Mouse (Mus musculus) forebrain, embryonic 15.5 days (tissue): ENCODE data around the gene Daam1. TPM values are rescaled to one million over a fixed set of nuclear protein-coding genes. Genes with fewer than 3 reads are reported as not detected.
A peak's percentile ranks its signal among the peaks of the same experiment; 100 is the strongest.

Source experiments
- ATAC-seq: fragments of 200-750 bp; cut with Nextera tagmentation; replicated peaks from 2 replicates; pipeline ENCODE4 v1.8.0; 2017; ENCODE audit warnings: mild to moderate bottlenecking, moderate TSS enrichment, moderate library complexity
- H3K27ac ChIP-seq: fragments of 300-500 bp; sonication (generic); replicated peaks from 2 replicates; pipeline ENCODE4 v1.5.1; 2015; ENCODE audit warnings: mild to moderate bottlenecking, inconsistent platforms
- H3K27me3 ChIP-seq: fragments of 300-500 bp; sonication (generic); 2 replicates; pipeline ENCODE4 v1.6.1; 2015; ENCODE audit warnings: inconsistent platforms
- H3K36me3 ChIP-seq: fragments of 300-500 bp; sonication (generic); 2 replicates; pipeline ENCODE4 v1.6.1; 2015; ENCODE audit warnings: mild to moderate bottlenecking, inconsistent platforms
- H3K4me1 ChIP-seq: fragments of 300-500 bp; sonication (generic); 2 replicates; pipeline ENCODE4 v1.6.1; 2015; ENCODE audit warnings: inconsistent platforms
- H3K4me2 ChIP-seq: fragments of 300-500 bp; sonication (generic); replicated peaks from 2 replicates; pipeline ENCODE4 v1.6.1; 2015; ENCODE audit warnings: mild to moderate bottlenecking, inconsistent platforms
- H3K4me3 ChIP-seq: fragments of 300-500 bp; sonication (generic); 2 replicates; pipeline ENCODE4 v1.5.1; 2015; ENCODE audit warnings: mild to moderate bottlenecking, inconsistent platforms
- H3K9ac ChIP-seq: fragments of 300-500 bp; sonication (generic); replicated peaks from 2 replicates; pipeline ENCODE4 v1.6.1; 2015; ENCODE audit warnings: mild to moderate bottlenecking, inconsistent platforms
- H3K9me3 ChIP-seq: fragments of 300-500 bp; sonication (generic); 2 replicates; pipeline ENCODE4 v1.6.1; 2016; ENCODE audit warnings: inconsistent platforms
- WGBS: fragments of 180-500 bp; shearing (Covaris S2); methylation state at CpG from one replicate; pipeline ENCODE4 v1.1.7; 2015; ENCODE audit warnings: mixed read lengths; 5-methylcytosine and 5-hydroxymethylcytosine counted together
- polyA plus RNA-seq: library from polyadenylated mRNA; unstranded; fragments of >200 nt; fragmentation: Nextera tagmentation; extraction: Ambion mirVana; gene quantifications from 2 replicates; pipeline ENCODE4 v1.2.1, GENCODE M21; 2015

Gene Daam1
- polyA plus RNA-seq, 1 experiment from 2014 or later: 25.6 TPM

DNA sequence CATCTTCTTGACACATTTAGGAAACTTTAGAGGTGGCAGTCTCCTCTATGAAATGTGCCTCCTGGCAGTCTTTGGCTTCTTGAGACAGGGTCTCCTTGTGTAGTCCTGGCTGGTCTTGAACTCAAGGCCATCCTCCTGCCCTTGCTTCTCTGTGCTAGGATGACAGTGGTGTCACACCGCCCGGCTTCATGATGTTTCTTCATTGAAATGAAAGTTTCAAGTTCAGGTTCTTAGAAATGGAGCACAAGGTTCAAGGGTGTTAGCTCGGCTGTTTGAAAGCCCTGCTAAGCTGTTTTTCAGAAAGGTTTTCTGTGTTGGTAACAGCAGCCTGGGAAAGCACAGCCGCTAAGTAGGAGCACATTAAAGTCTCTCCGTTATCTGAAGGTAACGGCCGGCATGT, 18.2 kb downstream of the Daam1 start:
- 91% methylated on average over 7 of the region's 7 CpGs for WGBS
- Histone ChIP-seq H3K9ac (no peak overlapping the region), H3K36me3 (no peaks in the 10 kb centered on the region), H3K27me3 (no peaks in the 10 kb centered on the region), H3K27ac (no peak overlapping the region), H3K4me3 (no peak overlapping the region), H3K4me2 (no peak overlapping the region), H3K9me3 (no peaks in the 10 kb centered on the region), H3K4me1 (peaks cover 11% of the 10 kb centered on the region; the same call in 1 of the 2 replicates)
- no peak for ATAC-seq

DNA sequence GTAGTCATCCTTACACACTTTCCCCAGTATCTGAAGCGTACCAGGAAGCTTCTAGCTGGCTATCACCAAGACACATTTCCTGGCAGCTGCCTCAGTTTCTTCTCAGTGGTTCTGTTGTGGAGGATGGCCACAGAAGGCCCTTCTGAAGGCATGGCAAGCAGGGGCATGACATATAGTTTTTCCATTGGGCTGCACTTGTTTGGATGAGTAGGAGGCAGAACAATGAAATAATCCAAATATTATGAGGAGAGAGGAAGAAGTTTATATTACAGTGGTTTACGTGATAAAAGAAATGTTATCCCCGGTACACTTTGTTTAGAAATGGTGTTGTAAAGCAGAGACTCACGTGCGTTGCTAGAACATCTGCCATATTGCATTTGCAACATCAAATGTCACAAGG, 19.3 kb downstream of the Daam1 start:
- Histone ChIP-seq H3K27ac (no peak overlapping the region), H3K9ac (no peak overlapping the region), H3K4me3 (no peak overlapping the region), H3K27me3 (no peaks in the 10 kb centered on the region), H3K4me2 (no peak overlapping the region), H3K4me1 (peaks cover 16% of the 10 kb centered on the region), H3K9me3 (no peaks in the 10 kb centered on the region), H3K36me3 (no peaks in the 10 kb centered on the region)
- WGBS: 93% methylated on average over 5 of the region's 5 CpGs
- ATAC-seq: no peak

- no peak for ATAC-seq
- Histone ChIP-seq H3K4me3 (no peak overlapping the region), H3K27ac (no peak overlapping the region), H3K4me2 (no peak overlapping the region), H3K36me3 (no peaks in the 10 kb centered on the region), H3K9me3 (no peaks in the 10 kb centered on the region), H3K4me1 (peaks cover 32% of the 10 kb centered on the region), H3K9ac (no peak overlapping the region), H3K27me3 (no peaks in the 10 kb centered on the region)
- 62% methylated on average over 7 of the region's 7 CpGs for WGBS
These were observed 21.8 kb downstream of the Daam1 start for GRCm38 (mm10) chr12:71852678-71853077.

DNA sequence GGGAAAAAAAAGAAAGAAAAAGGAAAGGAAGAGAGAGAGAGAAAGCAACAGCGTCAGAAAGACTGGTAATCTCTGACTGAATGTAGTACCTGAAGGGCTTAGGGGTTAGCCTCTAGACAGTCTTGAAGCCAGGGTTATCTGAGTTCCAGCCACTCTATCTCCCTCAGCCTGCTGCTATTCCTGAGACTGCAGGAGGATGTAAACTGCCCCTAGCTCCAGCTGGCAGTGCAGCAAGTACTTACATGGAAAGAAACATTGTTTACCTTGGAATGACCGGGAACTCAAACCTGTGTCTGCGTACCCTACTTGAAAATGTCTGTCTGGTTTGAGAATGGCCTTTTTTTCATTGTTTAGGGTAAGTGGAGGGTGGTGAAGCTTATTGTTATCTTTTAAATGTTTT, 22.8 kb downstream of the Daam1 start:
- H3K4me2 ChIP-seq: no peak overlapping the region
- ATAC-seq: no peak
- H3K27me3 ChIP-seq: no peaks in the 10 kb centered on the region
- H3K4me1 ChIP-seq: peaks cover 42% of the 10 kb centered on the region
- H3K36me3 ChIP-seq: no peaks in the 10 kb centered on the region
- no peaks in the 10 kb centered on the region for H3K9me3 ChIP-seq
- H3K27ac ChIP-seq: no peak overlapping the region
- no peak overlapping the region for H3K9ac ChIP-seq
- no peak overlapping the region for H3K4me3 ChIP-seq
- 91% methylated on average over 3 of the region's 3 CpGs for WGBS

DNA sequence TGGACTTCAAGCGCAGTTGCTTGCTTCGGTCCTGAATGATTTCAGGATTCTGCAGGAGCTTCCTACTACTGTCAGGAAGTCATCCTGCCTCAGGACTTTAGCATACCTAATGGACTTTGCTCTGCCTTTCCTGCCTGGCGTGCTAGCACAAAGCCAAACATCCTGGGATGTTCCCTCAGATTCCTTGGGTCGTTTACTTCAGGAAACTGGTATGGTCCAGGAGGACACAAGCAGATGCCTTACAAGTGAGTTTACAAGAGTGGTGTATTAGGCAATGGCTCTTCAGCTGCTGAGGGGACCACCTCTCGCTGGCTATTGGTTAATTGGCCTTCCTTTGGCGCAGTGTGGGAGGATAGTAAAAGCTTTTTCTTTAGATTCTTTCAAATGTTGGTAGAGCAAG, 23.3 kb downstream of the Daam1 start:
- Histone ChIP-seq H3K27ac (no peak overlapping the region), H3K9ac (no peak overlapping the region), H3K36me3 (no peaks in the 10 kb centered on the region), H3K9me3 (no peaks in the 10 kb centered on the region), H3K4me2 (no peak overlapping the region), H3K4me3 (no peak overlapping the region), H3K4me1 (peaks cover 47% of the 10 kb centered on the region), H3K27me3 (no peaks in the 10 kb centered on the region)
- whole genome bisulfite sequencing: 84% methylated on average over 6 of the region's 6 CpGs
- ATAC-seq: no peak

GRCm38 (mm10) chr12:71855730-71856479, 25.0 kb downstream of the Daam1 start:
- H3K36me3 ChIP-seq: no peaks in the 10 kb centered on the region
- H3K4me3 ChIP-seq: no peak overlapping the region
- peak; percentile 53 for ATAC-seq
- H3K4me2 ChIP-seq: no peak overlapping the region
- H3K27ac ChIP-seq: peak overlapping the region; percentile 57
- no peaks in the 10 kb centered on the region for H3K27me3 ChIP-seq
- no peak overlapping the region for H3K9ac ChIP-seq
- WGBS: 47% methylated on average over 10 of the region's 10 CpGs
- H3K9me3 ChIP-seq: no peaks in the 10 kb centered on the region
- peaks cover 51% of the 10 kb centered on the region for H3K4me1 ChIP-seq

GRCm38 (mm10) chr12:71856480-71856754, 25.5 kb downstream of the Daam1 start:
- peaks cover 51% of the 10 kb centered on the region for H3K4me1 ChIP-seq
- H3K27me3 ChIP-seq: no peaks in the 10 kb centered on the region
- ATAC-seq: 0 out of 2 replicates have a peak, but pooled peaks have one; percentile 21
- H3K4me3 ChIP-seq: no peak overlapping the region
- no peak overlapping the region for H3K9ac ChIP-seq
- H3K9me3 ChIP-seq: no peaks in the 10 kb centered on the region
- no peaks in the 10 kb centered on the region for H3K36me3 ChIP-seq
- peak overlapping the region; percentile 57 for H3K27ac ChIP-seq
- H3K4me2 ChIP-seq: no peak overlapping the region

DNA sequence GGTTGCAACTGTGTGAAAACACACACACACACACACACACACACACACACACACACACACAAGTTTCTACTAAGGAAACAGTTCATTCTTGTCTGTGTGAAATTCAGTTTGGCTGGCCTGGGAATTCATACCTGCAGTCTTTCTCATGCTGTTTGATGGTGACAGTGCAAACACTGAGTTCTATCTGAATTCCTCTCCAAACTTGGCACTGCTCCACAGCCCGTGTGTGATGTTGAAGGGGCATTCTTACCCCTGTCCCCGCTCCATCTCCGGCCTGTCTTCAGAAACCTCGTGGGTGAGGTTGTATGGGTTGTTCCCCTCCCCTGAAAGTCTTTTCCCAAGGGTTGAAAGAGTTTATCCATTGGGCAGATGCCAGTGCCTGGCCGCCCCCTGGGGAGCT, 28.2 kb downstream of the Daam1 start:
- Histone ChIP-seq H3K9ac (no peak overlapping the region), H3K4me3 (no peak overlapping the region), H3K4me2 (no peak overlapping the region), H3K27ac (no peak overlapping the region), H3K4me1 (peaks cover 56% of the 10 kb centered on the region), H3K27me3 (no peaks in the 10 kb centered on the region), H3K9me3 (no peaks in the 10 kb centered on the region), H3K36me3 (no peaks in the 10 kb centered on the region)
- WGBS: 50% methylated on average over 5 of the region's 5 CpGs
- no peak for ATAC-seq

DNA sequence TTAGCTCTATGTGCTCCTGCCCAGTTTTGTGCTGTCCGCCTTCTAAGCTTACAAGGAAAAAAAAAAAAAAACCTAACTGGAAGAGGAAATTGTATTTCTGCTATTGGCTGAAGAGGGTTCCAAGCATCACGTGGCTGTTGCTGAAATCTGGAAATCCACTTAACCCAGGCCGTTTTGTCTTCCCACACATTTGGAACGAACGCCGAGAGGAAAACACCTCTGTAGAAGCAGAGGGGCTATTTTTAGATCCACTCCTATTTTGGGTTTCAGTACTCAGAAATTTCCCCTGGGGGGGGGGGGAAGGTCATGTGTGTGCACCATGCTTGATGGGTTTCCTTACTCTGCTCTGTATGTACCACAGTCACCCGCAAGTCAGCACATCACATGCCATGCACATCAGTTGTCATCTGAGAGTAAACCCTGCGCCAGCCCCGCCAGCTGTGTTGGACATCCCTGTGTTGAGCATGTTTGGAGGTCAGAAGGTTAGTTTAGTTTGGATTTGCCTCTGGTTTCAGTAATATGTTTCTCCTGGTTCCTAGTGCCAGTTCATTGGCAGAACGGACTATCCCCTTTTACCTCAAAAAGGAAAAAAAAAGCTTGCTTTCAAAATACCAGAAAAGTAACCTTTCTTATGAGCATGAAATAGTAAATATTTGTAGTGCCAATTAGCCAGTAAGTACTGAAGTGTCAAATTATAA, 33.1 kb downstream of the Daam1 start:
- H3K4me3 ChIP-seq: no peak overlapping the region
- H3K4me1 ChIP-seq: peaks cover 24% of the 10 kb centered on the region
- H3K9ac ChIP-seq: no peak overlapping the region
- no peaks in the 10 kb centered on the region for H3K27me3 ChIP-seq
- H3K4me2 ChIP-seq: no peak overlapping the region
- no peak for ATAC-seq
- no peak overlapping the region for H3K27ac ChIP-seq
- 66% methylated on average over 10 of the region's 10 CpGs for WGBS
- H3K36me3 ChIP-seq: no peaks in the 10 kb centered on the region
- no peaks in the 10 kb centered on the region for H3K9me3 ChIP-seq

GRCm38 (mm10) chr12:71864544-71864897, 33.6 kb downstream of the Daam1 start:
- Histone ChIP-seq H3K4me1 (peaks cover 18% of the 10 kb centered on the region), H3K4me2 (no peak overlapping the region), H3K27ac (no peak overlapping the region), H3K27me3 (no peaks in the 10 kb centered on the region), H3K36me3 (no peaks in the 10 kb centered on the region), H3K9me3 (no peaks in the 10 kb centered on the region), H3K9ac (no peak overlapping the region), H3K4me3 (no peak overlapping the region)
- no peak for ATAC-seq
- WGBS: 13% methylated on average over 3 of the region's 3 CpGs

- Histone ChIP-seq H3K9ac (no peak overlapping the region), H3K36me3 (no peaks in the 10 kb centered on the region), H3K4me1 (peaks cover 18% of the 10 kb centered on the region), H3K9me3 (no peaks in the 10 kb centered on the region), H3K4me2 (no peak overlapping the region), H3K27me3 (no peaks in the 10 kb centered on the region), H3K27ac (no peak overlapping the region), H3K4me3 (no peak overlapping the region)
- no peak for ATAC-seq
- WGBS: 84% methylated on average over 3 of the region's 3 CpGs
These were observed 35.1 kb downstream of the Daam1 start for GRCm38 (mm10) chr12:71865937-71866336.

- Histone ChIP-seq H3K4me1 (peaks cover 18% of the 10 kb centered on the region), H3K9ac (no peak overlapping the region), H3K36me3 (no peaks in the 10 kb centered on the region), H3K27ac (no peak overlapping the region), H3K9me3 (no peaks in the 10 kb centered on the region), H3K4me3 (no peak overlapping the region), H3K4me2 (no peak overlapping the region), H3K27me3 (no peaks in the 10 kb centered on the region)
- no peak for ATAC-seq
- WGBS: 80% methylated on average over 9 of the region's 9 CpGs
These were observed 36.7 kb downstream of the Daam1 start for GRCm38 (mm10) chr12:71867345-71868240.
